Mouse (Mus musculus): ENCODE measurements around the gene Eri3. TPM values are rescaled to one million over a fixed set of nuclear protein-coding genes. Genes with fewer than 3 reads are reported as not detected.

Eri3 gene
- total and polyA plus RNA-seq, 2 experiments from 2014 or later = 267 to 295 TPM

DNA sequence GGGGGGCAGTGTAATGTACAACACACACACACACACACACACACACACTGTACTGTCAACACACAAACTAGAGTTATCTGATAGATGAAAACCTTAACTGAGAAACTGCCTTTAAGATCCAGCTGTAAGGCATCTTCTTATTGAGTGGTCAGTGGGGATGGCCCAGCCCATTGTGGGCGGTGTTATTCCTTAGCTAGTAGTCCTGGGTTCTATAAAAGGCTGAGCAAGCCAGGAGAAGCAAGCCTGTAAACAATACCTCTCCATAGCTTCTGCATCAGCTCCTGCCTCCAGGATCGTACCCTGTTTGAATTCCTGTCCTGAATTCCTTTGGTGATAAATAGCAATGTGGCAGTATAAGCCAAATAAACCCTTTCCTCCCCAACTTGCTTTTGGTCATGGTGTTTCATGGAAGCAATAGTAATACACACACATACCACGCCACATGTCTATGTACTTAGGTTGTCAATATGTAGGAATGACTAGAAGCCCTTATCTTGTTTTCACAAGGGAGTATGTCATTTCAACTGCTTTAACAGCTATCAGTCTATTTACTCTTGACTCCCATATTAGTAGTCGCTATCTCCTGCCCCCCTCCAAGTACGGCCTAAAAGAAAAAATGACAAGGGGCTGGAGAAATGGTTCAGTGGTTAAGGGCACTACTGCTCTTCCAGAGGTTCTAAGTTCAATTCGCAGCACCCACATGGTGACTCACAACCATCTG, 133.0 kb downstream of the Eri3 start:
- ATAC-seq (no peak), DNase-seq (ENCODE audit: low spot score) (no peak)
- H3K4me2 ChIP-seq (ENCODE audit: low read depth, low read length) = no peak overlapping the region

DNA sequence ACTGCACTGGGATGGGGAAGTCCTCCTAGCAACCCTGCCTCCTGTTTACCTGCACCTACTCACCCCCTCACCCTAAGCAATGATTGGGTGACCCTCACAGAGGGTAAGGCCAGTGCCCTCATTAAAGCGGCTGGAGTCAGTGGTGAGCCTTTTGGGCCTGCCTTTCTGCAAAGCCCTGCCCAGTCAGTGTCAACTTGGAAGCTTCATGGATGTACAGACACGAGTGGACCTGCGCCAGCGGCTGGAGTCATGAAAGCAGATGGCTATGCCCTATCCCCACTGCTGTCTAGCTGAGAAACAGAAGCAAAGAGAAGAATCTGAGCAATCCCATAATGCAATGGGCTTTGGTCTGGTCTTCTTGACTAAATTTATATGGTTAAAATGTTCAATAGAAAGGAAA, 136.2 kb downstream of the Eri3 start:
- no peak for ATAC-seq
- DNase-seq (ENCODE audit: low spot score) = no peak

More for the DNA sequence above, 133.0 kb downstream of the Eri3 start:
- Histone ChIP-seq H3K4me3 (ENCODE audit: low read length) (no peak overlapping the region), H3K4me1 (ENCODE audit: insufficient read depth, low read length) (peaks cover 3% of the 10 kb centered on the region; the same call in 1 of the 2 replicates), H3K36me3 (ENCODE audit: insufficient read depth, low read length) (peaks cover 19% of the 10 kb centered on the region; the same call in 1 of the 2 replicates), H3K9me3 (ENCODE audit: low read length) (no peaks in the 10 kb centered on the region), H3K27me3 (ENCODE audit: insufficient read depth, low read length) (no peaks in the 10 kb centered on the region), H3K9ac (replicated peaks; ENCODE audit: low read length) (no peak overlapping the region), H3K27ac (no peak overlapping the region)
- no peak for TF ChIP-seq CTCF (IDR thresholded peaks at IDR 0.05; ENCODE audit: low read depth)
- 82% methylated on average over 6 of the region's 6 CpGs for WGBS

DNA sequence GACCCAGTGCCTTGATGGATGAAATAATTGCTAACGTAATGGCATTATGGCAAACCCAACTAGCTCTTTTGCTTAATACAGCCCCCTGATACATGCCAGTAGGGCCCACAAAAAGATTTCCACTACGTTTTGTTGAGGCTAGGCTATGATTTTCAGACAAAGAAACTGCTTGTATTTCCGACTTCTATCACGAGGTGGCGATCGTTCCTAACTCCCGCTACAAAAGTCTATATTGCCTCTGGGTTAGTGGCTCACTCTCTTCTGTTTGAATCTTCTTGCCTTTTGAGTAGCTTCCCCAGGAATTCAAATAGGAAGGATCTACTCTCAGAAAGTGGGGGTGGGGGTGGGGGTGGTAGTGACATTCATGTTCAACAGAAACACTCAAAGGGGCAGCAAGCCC, 155.2 kb downstream of the Eri3 start:
- H3K36me3 ChIP-seq (ENCODE audit: insufficient read depth, low read length) = no peaks in the 10 kb centered on the region
- H3K9ac ChIP-seq (replicated peaks; ENCODE audit: low read length) = no peak overlapping the region
- ATAC-seq (no peak), DNase-seq (ENCODE audit: low spot score) (peak; percentile 81)
- H3K27me3 ChIP-seq (ENCODE audit: insufficient read depth, low read length) = no peaks in the 10 kb centered on the region
- H3K27ac ChIP-seq = no peak overlapping the region
- no peak overlapping the region for H3K4me2 ChIP-seq (ENCODE audit: low read depth, low read length)
- H3K4me1 ChIP-seq (ENCODE audit: insufficient read depth, low read length) = no peaks in the 10 kb centered on the region
- 6% methylated on average over 7 of the region's 7 CpGs for WGBS
- H3K4me3 ChIP-seq (ENCODE audit: low read length) = no peak overlapping the region
- no peaks in the 10 kb centered on the region for H3K9me3 ChIP-seq (ENCODE audit: low read length)
- TF ChIP-seq CTCF (IDR thresholded peaks at IDR 0.05; ENCODE audit: low read depth) = peak; percentile 83

More for the DNA sequence above, 136.2 kb downstream of the Eri3 start:
- H3K27me3 ChIP-seq (ENCODE audit: insufficient read depth, low read length) = no peaks in the 10 kb centered on the region
- H3K4me1 ChIP-seq (ENCODE audit: insufficient read depth, low read length) = peaks cover 2% of the 10 kb centered on the region; the same call in 1 of the 2 replicates
- no peak overlapping the region for H3K9ac ChIP-seq (replicated peaks; ENCODE audit: low read length)
- no peak overlapping the region for H3K4me3 ChIP-seq (ENCODE audit: low read length)
- WGBS = 81% methylated on average over 4 of the region's 4 CpGs
- H3K9me3 ChIP-seq (ENCODE audit: low read length) = no peaks in the 10 kb centered on the region
- TF ChIP-seq CTCF (IDR thresholded peaks at IDR 0.05; ENCODE audit: low read depth) = no peak
- no peaks in the 10 kb centered on the region for H3K36me3 ChIP-seq (ENCODE audit: insufficient read depth, low read length)
- no peak overlapping the region for H3K4me2 ChIP-seq (ENCODE audit: low read depth, low read length)
- H3K27ac ChIP-seq = no peak overlapping the region

DNA sequence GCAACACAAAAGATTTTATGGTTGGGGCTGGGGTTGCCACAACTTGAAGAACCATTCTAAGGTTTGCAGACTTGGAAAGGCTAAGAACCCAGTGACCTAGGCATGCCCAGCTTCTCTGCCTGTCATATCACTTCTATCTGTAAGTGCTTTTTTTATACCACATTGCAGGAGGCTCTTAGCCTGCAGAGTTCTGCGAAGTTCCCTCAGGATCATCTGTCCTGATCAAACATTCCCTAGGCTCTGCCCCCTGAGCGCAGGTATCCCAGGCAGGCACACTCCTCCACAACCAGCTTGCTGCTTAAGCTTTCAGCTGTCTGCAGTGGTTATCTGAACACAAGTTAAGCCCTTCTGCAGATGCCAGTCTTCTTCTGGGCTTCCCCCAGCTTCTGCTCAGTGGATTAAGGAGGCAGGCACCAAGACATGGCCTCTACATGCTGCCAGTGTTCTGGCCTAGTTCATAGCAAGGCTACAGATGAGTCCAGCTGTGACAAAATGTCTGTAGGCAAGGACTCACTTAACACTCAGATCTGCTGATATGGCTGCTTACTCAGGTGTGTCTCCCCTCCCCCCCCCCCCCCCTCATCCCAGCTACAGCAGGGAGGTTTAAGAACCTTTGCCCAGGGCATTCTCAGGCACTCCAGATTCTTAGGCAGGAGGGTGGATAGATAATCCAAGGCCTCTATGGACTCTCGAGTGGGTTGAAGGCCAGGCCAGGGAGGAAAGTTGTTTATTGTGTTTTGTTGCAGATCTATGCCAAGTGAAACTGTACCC, 158.8 kb downstream of the Eri3 start:
- WGBS = 79% methylated on average over 3 of the region's 3 CpGs
- no peak for DNase-seq (ENCODE audit: low spot score)
- ATAC-seq = no peak
- Histone ChIP-seq H3K4me3 (ENCODE audit: low read length) (no peak overlapping the region), H3K9me3 (ENCODE audit: low read length) (no peaks in the 10 kb centered on the region), H3K4me1 (ENCODE audit: insufficient read depth, low read length) (no peaks in the 10 kb centered on the region), H3K27me3 (ENCODE audit: insufficient read depth, low read length) (no peaks in the 10 kb centered on the region), H3K4me2 (ENCODE audit: low read depth, low read length) (no peak overlapping the region), H3K36me3 (ENCODE audit: insufficient read depth, low read length) (no peaks in the 10 kb centered on the region), H3K27ac (no peak overlapping the region), H3K9ac (replicated peaks; ENCODE audit: low read length) (no peak overlapping the region)
- TF ChIP-seq CTCF (IDR thresholded peaks at IDR 0.05; ENCODE audit: low read depth) = no peak

DNA sequence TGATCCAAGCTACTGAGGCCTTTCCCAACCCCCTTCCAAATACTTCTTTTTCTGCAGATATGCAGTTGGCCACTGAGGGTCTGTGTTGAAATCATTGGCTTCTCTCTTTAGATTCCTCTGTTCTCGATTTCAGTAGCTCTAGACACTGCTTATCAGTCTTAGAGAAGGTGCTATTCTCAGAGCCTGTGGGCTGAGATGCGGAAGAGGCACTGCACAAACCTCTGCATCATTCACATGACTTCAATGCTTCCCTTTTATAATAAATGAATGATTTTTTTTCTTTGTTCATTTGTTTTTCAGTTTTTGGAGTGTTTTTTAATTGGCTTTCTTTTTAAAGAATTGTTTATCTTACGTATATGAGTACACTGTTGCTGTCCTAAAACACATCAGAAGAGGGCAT, 162.1 kb downstream of the Eri3 start:
- ATAC-seq = no peak
- no peak overlapping the region for H3K27ac ChIP-seq
- no peak overlapping the region for H3K9ac ChIP-seq (replicated peaks; ENCODE audit: low read length)
- no peak for TF ChIP-seq CTCF (IDR thresholded peaks at IDR 0.05; ENCODE audit: low read depth)
- H3K4me1 ChIP-seq (ENCODE audit: insufficient read depth, low read length) = no peaks in the 10 kb centered on the region
- DNase-seq (ENCODE audit: low spot score) = no peak
- no peak overlapping the region for H3K4me2 ChIP-seq (ENCODE audit: low read depth, low read length)
- WGBS = 87% methylated on average over 3 of the region's 3 CpGs
- no peaks in the 10 kb centered on the region for H3K27me3 ChIP-seq (ENCODE audit: insufficient read depth, low read length)
- no peaks in the 10 kb centered on the region for H3K36me3 ChIP-seq (ENCODE audit: insufficient read depth, low read length)
- no peaks in the 10 kb centered on the region for H3K9me3 ChIP-seq (ENCODE audit: low read length)
- no peak overlapping the region for H3K4me3 ChIP-seq (ENCODE audit: low read length)

DNA sequence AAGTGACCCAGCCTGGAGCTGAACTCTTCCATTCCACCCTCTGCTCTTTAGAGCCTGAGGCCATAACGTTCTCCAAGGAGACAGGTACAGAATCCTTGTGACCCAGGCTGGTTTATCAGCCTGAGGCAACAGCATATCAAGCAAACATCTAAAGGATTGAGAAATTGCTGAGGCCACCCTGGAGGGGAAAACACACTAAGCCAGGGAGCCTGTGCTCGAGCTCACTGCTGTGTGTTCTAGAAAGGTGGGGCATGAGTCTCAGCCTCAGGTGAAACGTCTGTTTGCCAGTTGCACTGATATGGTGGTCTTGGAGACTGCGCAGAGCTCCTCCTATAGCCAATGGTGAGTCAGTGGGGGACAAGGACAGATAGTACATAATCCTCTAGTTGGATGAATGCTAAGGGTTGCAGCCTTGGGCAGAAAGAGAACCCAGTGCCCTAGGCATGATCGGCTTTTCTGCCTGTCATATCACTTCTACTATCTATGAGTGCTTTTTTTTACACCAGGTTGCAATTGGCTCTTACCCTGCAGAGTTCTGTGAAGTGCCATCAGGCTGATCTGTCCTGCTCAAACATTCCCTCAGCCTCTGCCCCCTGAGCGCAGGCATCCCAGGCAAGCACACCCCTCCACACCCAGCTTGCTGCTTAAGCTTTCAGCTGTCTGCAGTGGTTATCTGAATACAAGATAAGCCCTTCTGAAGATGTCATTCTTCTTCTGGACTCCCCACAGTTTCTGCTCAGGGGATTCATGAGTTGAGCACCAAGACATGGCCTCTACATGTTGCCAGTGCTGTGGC, 163.3 kb downstream of the Eri3 start:
- Histone ChIP-seq H3K27ac (no peak overlapping the region), H3K9me3 (ENCODE audit: low read length) (no peaks in the 10 kb centered on the region), H3K9ac (replicated peaks; ENCODE audit: low read length) (no peak overlapping the region), H3K4me2 (ENCODE audit: low read depth, low read length) (no peak overlapping the region), H3K4me1 (ENCODE audit: insufficient read depth, low read length) (no peaks in the 10 kb centered on the region), H3K36me3 (ENCODE audit: insufficient read depth, low read length) (no peaks in the 10 kb centered on the region), H3K4me3 (ENCODE audit: low read length) (no peak overlapping the region), H3K27me3 (ENCODE audit: insufficient read depth, low read length) (no peaks in the 10 kb centered on the region)
- DNase-seq (ENCODE audit: low spot score) (no peak), ATAC-seq (no peak)
- no peak for TF ChIP-seq CTCF (IDR thresholded peaks at IDR 0.05; ENCODE audit: low read depth)
- WGBS = 83% methylated on average over 6 of the region's 6 CpGs

Small RNA genes within 50 kb of the gene (microRNA-seq; reads per million reads assigned to microRNA genes)
- 0 reads per million in 2 experiments for gene Gm25559

Other genes with a start within 250 kb of the Eri3 start
- 119 and 156 TPM in 2 replicates for gene Rnf220, start 53.3 kb upstream of the Eri3 start, total RNA-seq (2014; rRNA removed)
- gene Rnf220, start 53.3 kb upstream of the Eri3 start, polyA plus RNA-seq (2015; fragmentation: Nextera tagmentation; extraction: Ambion mirVana) = 101 and 105 TPM in 2 replicates
- 67.5 and 75.5 TPM in 2 replicates for gene Dmap1, start 131.9 kb downstream of the Eri3 start, total RNA-seq (2014; rRNA removed)
- gene Dmap1, start 131.9 kb downstream of the Eri3 start, polyA plus RNA-seq (2015; fragmentation: Nextera tagmentation; extraction: Ambion mirVana) = 76.5 and 81.4 TPM in 2 replicates
- gene Gm12845, start 174.0 kb downstream of the Eri3 start, total RNA-seq (2014; rRNA removed) = not detected in 2 replicates
- gene Gm12845, start 174.0 kb downstream of the Eri3 start, polyA plus RNA-seq (2015; fragmentation: Nextera tagmentation; extraction: Ambion mirVana) = not detected in 2 replicates
- gene Klf17, start 215.3 kb downstream of the Eri3 start, total RNA-seq (2014; rRNA removed) = not detected in 2 replicates
- gene Klf17, start 215.3 kb downstream of the Eri3 start, polyA plus RNA-seq (2015; fragmentation: Nextera tagmentation; extraction: Ambion mirVana) = not detected in 2 replicates

Data from hindbrain, postnatal 0 days (tissue).